Mouse (Mus musculus): ENCODE results near the gene Mllt1. TPM values are rescaled to one million over a fixed set of nuclear protein-coding genes. Genes with fewer than 3 reads are reported as not detected.
"Not testable (repeated sequence)": the region's sequence is repeated elsewhere in the genome, so short reads cannot be mapped to it uniquely, and the experiment has no call there.

The Mllt1 gene
- polyA plus RNA-seq, 1 experiment from 2014 or later: 100 TPM

GRCm38 (mm10) chr17:56930026-56930425 lies 5.2 kb downstream of the Mllt1 start:
- H3K36me3 ChIP-seq: peaks cover 17% of the 10 kb centered on the region
- no peak for ATAC-seq (ENCODE audit: low FRiP score)
- no peak overlapping the region for H3K4me3 ChIP-seq
- no peak overlapping the region for H3K27ac ChIP-seq
- H3K9me3 ChIP-seq (replicated peaks): no peaks in the 10 kb centered on the region
- no peak overlapping the region for H3K4me2 ChIP-seq (replicated peaks)
- H3K4me1 ChIP-seq: peaks cover 47% of the 10 kb centered on the region
- 84% methylated on average over 8 of the region's 8 CpGs for WGBS
- H3K9ac ChIP-seq: no peak overlapping the region
- H3K27me3 ChIP-seq: no peaks in the 10 kb centered on the region

- H3K4me1 ChIP-seq: peaks cover 46% of the 10 kb centered on the region
- WGBS: 86% methylated on average over 1 of the region's 1 CpGs
- no peak for ATAC-seq (ENCODE audit: low FRiP score)
- H3K4me3 ChIP-seq: no peak overlapping the region
- H3K9me3 ChIP-seq (replicated peaks): no peaks in the 10 kb centered on the region
- no peak overlapping the region for H3K27ac ChIP-seq
- no peak overlapping the region for H3K4me2 ChIP-seq (replicated peaks)
- no peaks in the 10 kb centered on the region for H3K27me3 ChIP-seq
- no peak overlapping the region for H3K9ac ChIP-seq
- peaks cover 22% of the 10 kb centered on the region for H3K36me3 ChIP-seq
Observed at GRCm38 (mm10) chr17:56929530-56929929, 5.7 kb downstream of the Mllt1 start.

GRCm38 (mm10) chr17:56929101-56929500 lies 6.1 kb downstream of the Mllt1 start:
- no peak overlapping the region for H3K4me3 ChIP-seq
- H3K27ac ChIP-seq: no peak overlapping the region
- H3K4me1 ChIP-seq: peaks cover 42% of the 10 kb centered on the region
- no peak for ATAC-seq (ENCODE audit: low FRiP score)
- peaks cover 26% of the 10 kb centered on the region for H3K36me3 ChIP-seq
- H3K9ac ChIP-seq: no peak overlapping the region
- no peak overlapping the region for H3K4me2 ChIP-seq (replicated peaks)
- H3K27me3 ChIP-seq: no peaks in the 10 kb centered on the region
- H3K9me3 ChIP-seq (replicated peaks): no peaks in the 10 kb centered on the region

GRCm38 (mm10) chr17:56925998-56926397 lies 9.2 kb downstream of the Mllt1 start:
- Histone ChIP-seq H3K4me2 (replicated peaks) (no peak overlapping the region), H3K27ac (no peak overlapping the region), H3K36me3 (peaks cover 44% of the 10 kb centered on the region), H3K27me3 (no peaks in the 10 kb centered on the region), H3K9me3 (replicated peaks) (no peaks in the 10 kb centered on the region), H3K9ac (no peak overlapping the region), H3K4me1 (peaks cover 20% of the 10 kb centered on the region), H3K4me3 (no peak overlapping the region)
- 96% methylated on average over 2 of the region's 2 CpGs for WGBS
- no peak for ATAC-seq (ENCODE audit: low FRiP score)

- peaks cover 75% of the 10 kb centered on the region for H3K36me3 ChIP-seq
Observed at GRCm38 (mm10) chr17:56919725-56920124, 15.5 kb downstream of the Mllt1 start.

GRCm38 (mm10) chr17:56917166-56917565 lies 18.0 kb downstream of the Mllt1 start:
- Histone ChIP-seq H3K4me1 (no peaks in the 10 kb centered on the region), H3K4me2 (replicated peaks) (no peak overlapping the region), H3K27me3 (no peaks in the 10 kb centered on the region), H3K36me3 (peaks cover 74% of the 10 kb centered on the region), H3K9ac (no peak overlapping the region), H3K27ac (no peak overlapping the region), H3K4me3 (no peak overlapping the region), H3K9me3 (replicated peaks) (no peaks in the 10 kb centered on the region)
- no peak for ATAC-seq (ENCODE audit: low FRiP score)
- 93% methylated on average over 2 of the region's 2 CpGs for WGBS

More at GRCm38 (mm10) chr17:56919725-56920124, 15.5 kb downstream of the Mllt1 start:
- no peak for ATAC-seq (ENCODE audit: low FRiP score)
- no peak overlapping the region for H3K4me2 ChIP-seq (replicated peaks)
- no peak overlapping the region for H3K27ac ChIP-seq
- no peak overlapping the region for H3K4me3 ChIP-seq
- WGBS: 76% methylated on average over 3 of the region's 3 CpGs
- H3K27me3 ChIP-seq: no peaks in the 10 kb centered on the region
- no peaks in the 10 kb centered on the region for H3K4me1 ChIP-seq
- H3K9me3 ChIP-seq (replicated peaks): no peaks in the 10 kb centered on the region
- H3K9ac ChIP-seq: no peak overlapping the region

GRCm38 (mm10) chr17:56913444-56913843 lies 21.8 kb downstream of the Mllt1 start:
- Histone ChIP-seq H3K36me3 (peaks cover 79% of the 10 kb centered on the region), H3K27me3 (no peaks in the 10 kb centered on the region), H3K4me3 (no peak overlapping the region)

GRCm38 (mm10) chr17:56913023-56913422 lies 22.2 kb downstream of the Mllt1 start:
- peaks cover 79% of the 10 kb centered on the region for H3K36me3 ChIP-seq
- no peak for ATAC-seq (ENCODE audit: low FRiP score)
- 98% methylated on average over 3 of the region's 3 CpGs for WGBS

More at GRCm38 (mm10) chr17:56913444-56913843, 21.8 kb downstream of the Mllt1 start:
- H3K9me3 ChIP-seq (replicated peaks): no peaks in the 10 kb centered on the region
- H3K4me1 ChIP-seq: no peaks in the 10 kb centered on the region
- no peak overlapping the region for H3K27ac ChIP-seq
- no peak overlapping the region for H3K9ac ChIP-seq
- no peak overlapping the region for H3K4me2 ChIP-seq (replicated peaks)
- no peak for ATAC-seq (ENCODE audit: low FRiP score)

GRCm38 (mm10) chr17:56909764-56910163 lies 25.5 kb downstream of the Mllt1 start:
- H3K36me3 ChIP-seq: peaks cover 67% of the 10 kb centered on the region
- 91% methylated on average over 2 of the region's 2 CpGs for WGBS
- not testable (repeated sequence) for ATAC-seq (ENCODE audit: low FRiP score); H3K9ac ChIP-seq; H3K27me3 ChIP-seq; H3K4me2 ChIP-seq (replicated peaks); H3K27ac ChIP-seq; H3K4me3 ChIP-seq; H3K4me1 ChIP-seq; H3K9me3 ChIP-seq (replicated peaks)

More at GRCm38 (mm10) chr17:56913023-56913422, 22.2 kb downstream of the Mllt1 start:
- H3K4me3 ChIP-seq: no peak overlapping the region
- no peaks in the 10 kb centered on the region for H3K4me1 ChIP-seq
- H3K9ac ChIP-seq: no peak overlapping the region
- H3K9me3 ChIP-seq (replicated peaks): no peaks in the 10 kb centered on the region
- H3K27ac ChIP-seq: no peak overlapping the region
- no peak overlapping the region for H3K4me2 ChIP-seq (replicated peaks)
- H3K27me3 ChIP-seq: no peaks in the 10 kb centered on the region

GRCm38 (mm10) chr17:56907887-56908286 lies 27.3 kb downstream of the Mllt1 start:
- no peak overlapping the region for H3K27ac ChIP-seq
- no peak overlapping the region for H3K4me3 ChIP-seq
- no peak for ATAC-seq (ENCODE audit: low FRiP score)
- H3K4me2 ChIP-seq (replicated peaks): no peak overlapping the region
- H3K36me3 ChIP-seq: peaks cover 71% of the 10 kb centered on the region
- H3K9ac ChIP-seq: no peak overlapping the region
- H3K4me1 ChIP-seq: no peaks in the 10 kb centered on the region
- H3K27me3 ChIP-seq: no peaks in the 10 kb centered on the region
- H3K9me3 ChIP-seq (replicated peaks): no peaks in the 10 kb centered on the region
- WGBS: 94% methylated on average over 9 of the region's 9 CpGs

GRCm38 (mm10) chr17:56907096-56907495 lies 28.1 kb downstream of the Mllt1 start:
- H3K9ac ChIP-seq: no peak overlapping the region
- H3K4me1 ChIP-seq: no peaks in the 10 kb centered on the region
- no peak overlapping the region for H3K4me3 ChIP-seq
- no peak overlapping the region for H3K27ac ChIP-seq
- H3K4me2 ChIP-seq (replicated peaks): no peak overlapping the region
- 93% methylated on average over 5 of the region's 5 CpGs for WGBS
- ATAC-seq (ENCODE audit: low FRiP score): no peak
- H3K9me3 ChIP-seq (replicated peaks): no peaks in the 10 kb centered on the region
- no peaks in the 10 kb centered on the region for H3K27me3 ChIP-seq
- H3K36me3 ChIP-seq: peaks cover 74% of the 10 kb centered on the region

GRCm38 (mm10) chr17:56906166-56906565 lies 29.0 kb downstream of the Mllt1 start:
- WGBS: 92% methylated on average over 3 of the region's 3 CpGs
- Histone ChIP-seq H3K4me2 (replicated peaks) (no peak overlapping the region), H3K4me1 (no peaks in the 10 kb centered on the region), H3K27ac (no peak overlapping the region), H3K27me3 (no peaks in the 10 kb centered on the region), H3K4me3 (no peak overlapping the region), H3K9me3 (replicated peaks) (no peaks in the 10 kb centered on the region), H3K9ac (no peak overlapping the region), H3K36me3 (peaks cover 74% of the 10 kb centered on the region)
- no peak for ATAC-seq (ENCODE audit: low FRiP score)

GRCm38 (mm10) chr17:56902698-56903097 lies 32.5 kb downstream of the Mllt1 start:
- Histone ChIP-seq H3K27ac (0 out of 2 replicates have a peak overlapping the region, but pooled peaks have one; percentile 5), H3K9ac (no peak overlapping the region), H3K27me3 (no peaks in the 10 kb centered on the region), H3K36me3 (peaks cover 82% of the 10 kb centered on the region), H3K4me2 (replicated peaks) (no peak overlapping the region), H3K4me3 (no peak overlapping the region), H3K9me3 (replicated peaks) (no peaks in the 10 kb centered on the region), H3K4me1 (no peaks in the 10 kb centered on the region)
- 83% methylated on average over 5 of the region's 5 CpGs for WGBS
- no peak for ATAC-seq (ENCODE audit: low FRiP score)
